Mouse (Mus musculus) adrenal gland, postnatal 25 days (tissue): ENCODE data around the gene Ncstn. TPM values are rescaled to one million over a fixed set of nuclear protein-coding genes. Genes with fewer than 3 reads are reported as not detected.

Source experiments
- DNase-seq: peaks from one replicate; pipeline ENCODE4 v3.0.0; 2021; ENCODE audit warnings: mixed read lengths
- long read RNA-seq: library from polyadenylated mRNA; stranded (forward); transcript quantifications from one replicate; pipeline ENCODE4 v2.0.0, GENCODE M21; 2021
- total RNA-seq: library from RNA; stranded (reverse); gene quantifications from 2 replicates; pipeline ENCODE4 v1.2.3, GENCODE M21; 2021

Ncstn gene
- total RNA-seq: 101 and 117 TPM in 2 replicates
- long read RNA-seq, transcript Ncstn-201 (17 exons, 2,901 nt): major isoform, 44 of 65 reads
- long read RNA-seq, partial matches to known transcripts: 13 of 65 reads
- long read RNA-seq, other reads (novel, unspliced or antisense): 6 of 65 reads

- peak; percentile 89 for DNase-seq
These were observed at the start of gene Ncstn, which contains the start of gene Copa for GRCm38 (mm10) chr1:172082101-172082898. Gene Ncstn, minus strand, starts transcription at chr1:172082795. Gene Copa, plus strand, starts transcription at chr1:172082529.

- no peak for DNase-seq
These were observed 49.7 kb upstream of the Ncstn start for GRCm38 (mm10) chr1:172132319-172132718.

DNA sequence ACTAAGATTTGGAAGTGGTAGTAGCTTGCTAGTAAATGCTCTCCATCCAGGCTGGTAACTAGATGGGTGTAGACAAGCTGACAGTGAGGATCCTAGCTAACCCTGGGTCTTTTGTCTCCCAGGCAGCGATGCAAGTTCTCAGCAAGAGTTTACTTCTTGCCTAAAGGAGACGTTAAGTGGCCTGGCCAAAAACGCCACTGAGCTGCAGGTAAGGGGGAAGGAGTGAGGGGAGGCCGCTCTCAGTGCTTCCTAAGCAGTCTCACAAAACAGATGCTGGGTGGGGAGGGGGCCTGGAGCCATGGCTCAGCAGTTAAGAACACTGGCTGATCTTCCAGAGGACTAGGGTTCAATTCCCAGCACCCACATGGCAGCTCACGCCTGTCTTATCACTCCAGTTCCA, 47.2 kb upstream of the Ncstn start:
- no peak for DNase-seq

GRCm38 (mm10) chr1:172129108-172129507, 46.5 kb upstream of the Ncstn start:
- DNase-seq: no peak

- DNase-seq: no peak
These were observed 46.0 kb upstream of the Ncstn start for GRCm38 (mm10) chr1:172128563-172128962.

DNA sequence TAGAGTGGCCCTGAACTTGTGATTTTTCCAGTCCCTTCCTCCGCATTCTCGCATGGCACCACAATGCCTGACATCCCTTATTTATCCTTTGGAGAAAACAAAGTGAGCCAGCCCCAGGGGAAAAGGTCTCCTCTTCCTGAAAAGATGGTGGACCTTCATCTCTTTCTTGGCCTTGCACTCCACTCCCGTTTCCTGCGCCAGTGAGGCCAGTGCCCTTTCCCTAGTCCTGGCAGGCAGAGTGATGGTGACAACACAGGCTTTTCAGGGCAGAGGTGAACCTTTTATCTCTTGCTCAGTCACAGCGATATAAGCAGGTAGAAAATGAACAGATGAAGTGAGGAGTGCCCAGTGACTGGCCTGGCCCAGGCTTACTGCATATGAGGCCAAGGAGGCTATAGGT, 44.9 kb upstream of the Ncstn start:
- DNase-seq: no peak

DNA sequence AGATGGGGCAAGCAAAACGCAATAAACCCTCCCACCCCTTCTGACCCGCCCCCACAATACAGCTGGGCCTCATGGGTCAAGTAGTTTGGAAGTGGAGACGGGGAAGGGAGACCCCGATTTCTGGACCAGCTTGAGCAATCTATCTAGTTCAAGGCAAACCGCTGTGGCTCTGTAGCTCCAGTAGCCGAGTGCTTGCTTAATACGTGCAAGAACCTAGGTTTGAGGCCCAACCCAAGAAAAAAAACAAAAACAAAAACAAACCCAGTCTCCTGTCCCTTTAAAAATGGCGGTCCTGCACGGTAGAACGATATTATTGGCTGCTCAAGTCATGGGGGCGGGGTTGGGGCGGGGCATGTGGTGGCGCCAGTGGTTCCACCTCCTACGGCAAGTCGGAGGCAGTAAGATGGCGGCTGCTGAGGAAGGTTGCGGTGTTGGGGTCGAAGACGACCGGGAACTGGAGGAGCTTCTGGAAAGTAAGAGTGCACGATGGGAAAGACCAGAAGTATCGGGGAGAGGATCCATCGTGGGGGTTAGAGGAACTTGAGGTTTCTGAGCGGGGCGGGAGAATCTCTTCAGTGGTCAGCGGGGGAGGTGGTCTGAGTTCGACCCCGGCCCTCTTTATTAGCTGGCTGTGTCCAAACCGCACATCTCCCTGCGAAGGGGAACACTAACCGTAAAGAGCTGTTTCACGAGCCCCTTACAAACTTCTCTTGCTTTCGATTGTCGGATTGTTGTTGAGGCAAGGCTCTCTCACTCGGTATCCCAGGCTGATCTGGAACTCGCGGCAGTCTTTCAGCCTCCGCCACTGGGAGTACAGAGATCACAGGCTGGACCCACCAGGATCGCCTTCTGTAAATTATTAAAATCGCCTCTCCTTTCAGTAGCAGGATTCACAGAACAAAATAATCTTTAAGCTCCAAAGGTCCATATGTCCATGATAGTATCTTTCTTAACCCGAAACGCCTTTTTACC, 44.1 kb upstream of the Ncstn start, which contains the start of gene Pex19:
TSS of gene Pex19 (plus strand) at position 380 of the 972 bp plus-strand sequence.
- DNase-seq: peak; percentile 81

DNA sequence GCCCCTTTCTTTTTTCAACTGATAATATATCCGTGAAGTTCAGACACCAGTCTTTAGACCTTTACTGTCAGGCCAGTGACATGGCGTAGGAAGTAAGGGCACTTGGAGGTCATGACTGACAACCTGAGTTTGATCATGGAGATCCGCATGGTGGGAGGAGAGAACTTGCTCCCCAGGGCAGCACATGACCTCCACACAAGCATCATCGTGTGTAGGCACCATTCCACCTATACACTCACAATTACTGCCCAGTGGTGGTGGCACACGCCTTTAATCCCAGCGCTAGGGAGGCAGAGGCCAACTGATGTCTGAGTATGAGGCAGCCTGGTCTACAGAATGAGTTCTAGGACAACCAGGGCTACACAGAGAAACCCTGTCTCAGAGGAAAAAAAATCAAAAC, 42.0 kb upstream of the Ncstn start:
- DNase-seq: no peak

DNA sequence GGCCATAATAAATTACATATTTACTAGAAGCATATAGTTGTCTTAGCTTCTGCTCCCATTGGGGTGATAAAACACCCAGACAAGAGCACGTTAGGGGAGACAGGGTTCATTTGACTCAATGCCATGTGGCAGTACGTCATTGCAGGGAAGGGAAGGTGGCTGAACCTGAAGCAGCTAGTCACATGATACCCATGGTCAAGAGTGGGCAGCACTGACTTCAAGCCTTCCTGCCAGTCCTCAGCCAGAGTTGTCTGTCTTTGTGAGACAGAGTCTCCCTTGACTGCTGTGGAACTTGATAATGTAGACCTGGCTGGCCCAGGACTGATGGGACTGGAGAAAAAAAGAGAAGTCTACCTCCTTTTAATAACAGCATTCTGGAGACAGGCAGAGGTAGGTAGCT, 40.1 kb upstream of the Ncstn start:
- DNase-seq: no peak

GRCm38 (mm10) chr1:172119720-172120119, 37.1 kb upstream of the Ncstn start:
- no peak for DNase-seq

DNA sequence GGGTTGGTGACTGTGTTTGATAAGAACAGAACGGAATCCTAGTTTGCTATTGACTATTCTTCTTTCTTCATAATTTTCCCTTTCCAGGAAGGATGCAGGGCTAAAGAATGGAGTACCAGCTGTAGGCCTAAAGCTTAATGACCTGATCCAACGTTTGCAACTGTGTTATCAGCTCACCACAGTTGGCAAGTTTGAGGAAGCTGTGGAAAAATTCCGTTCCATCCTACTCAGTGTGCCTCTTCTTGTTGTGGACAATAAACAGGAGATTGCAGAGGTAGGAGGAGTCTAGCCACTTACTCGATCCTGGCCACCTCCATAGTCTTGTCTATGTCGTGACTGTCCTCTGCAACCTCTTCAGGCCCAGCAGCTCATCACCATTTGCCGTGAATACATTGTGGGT, 36.5 kb upstream of the Ncstn start:
- no peak for DNase-seq

DNA sequence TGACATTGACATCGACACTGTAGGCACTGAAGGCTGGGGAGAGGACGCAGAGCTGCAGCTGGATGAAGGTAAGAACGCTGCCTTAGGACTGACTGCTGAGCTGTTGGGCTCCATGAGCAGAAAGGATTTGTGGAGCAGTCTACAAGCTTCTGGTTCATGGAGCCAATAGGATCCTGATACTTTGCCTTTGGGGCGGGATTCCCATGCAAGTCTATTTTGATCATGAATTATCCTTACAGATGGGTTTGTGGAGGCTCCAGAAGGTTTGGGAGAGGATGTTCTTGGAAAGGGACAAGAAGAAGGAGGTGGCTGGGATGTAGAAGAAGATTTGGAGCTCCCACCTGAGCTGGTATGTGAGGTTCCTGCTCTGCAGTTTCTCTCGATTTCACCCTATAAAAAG, 34.4 kb upstream of the Ncstn start:
- DNase-seq: no peak

GRCm38 (mm10) chr1:172107777-172108477, 25.3 kb upstream of the Ncstn start:
- no peak for DNase-seq

- DNase-seq: no peak
These were observed 22.5 kb upstream of the Ncstn start for GRCm38 (mm10) chr1:172105101-172105500.

GRCm38 (mm10) chr1:172103619-172104018, 21.0 kb upstream of the Ncstn start:
- no peak for DNase-seq

- DNase-seq: peak; percentile 30
These were observed 16.9 kb upstream of the Ncstn start for GRCm38 (mm10) chr1:172099325-172100033.

- no peak for DNase-seq
These were observed 12.6 kb upstream of the Ncstn start for GRCm38 (mm10) chr1:172095202-172095601.

DNA sequence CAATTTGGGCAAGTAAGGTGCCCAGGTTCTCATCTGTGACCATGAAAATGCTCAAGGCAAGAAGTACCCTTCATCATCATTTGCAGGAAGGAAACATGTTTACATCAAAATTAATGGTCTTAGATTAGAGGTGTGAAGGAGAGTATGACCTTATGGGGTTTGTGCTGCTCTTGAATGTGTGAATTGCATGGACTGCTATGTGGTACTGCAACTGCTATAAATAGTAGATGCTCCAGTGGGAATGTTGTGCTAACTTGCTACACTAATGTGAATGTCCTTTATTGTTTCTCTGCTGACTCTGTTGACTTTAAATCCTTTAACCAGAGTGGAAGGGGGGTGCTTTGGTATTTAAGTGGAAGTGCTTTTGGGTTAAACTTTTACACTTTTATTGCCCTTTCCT, 11.7 kb upstream of the Ncstn start:
- no peak for DNase-seq

DNA sequence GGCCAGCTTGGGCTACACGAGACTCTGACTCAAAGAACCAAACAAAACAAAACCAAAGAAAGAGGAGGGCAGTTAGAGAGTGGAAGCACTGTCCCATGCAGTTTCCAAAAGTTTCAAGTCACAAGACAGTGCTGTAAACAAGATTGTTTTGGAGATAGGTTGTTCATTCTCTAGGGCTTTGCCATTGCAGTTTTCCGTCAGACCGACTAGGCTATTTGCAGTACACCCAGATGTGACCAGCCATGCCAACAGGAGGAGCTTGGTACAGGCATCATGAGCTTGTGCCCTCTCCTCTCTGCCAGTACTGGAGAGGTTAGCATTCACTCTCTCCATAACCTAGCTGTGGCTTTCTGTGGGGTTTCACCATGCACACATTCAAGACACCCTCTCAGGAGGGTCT, 10.9 kb upstream of the Ncstn start:
- DNase-seq: no peak

GRCm38 (mm10) chr1:172082899-172083445, 377 bp upstream of the Ncstn start:
- DNase-seq: no peak

DNA sequence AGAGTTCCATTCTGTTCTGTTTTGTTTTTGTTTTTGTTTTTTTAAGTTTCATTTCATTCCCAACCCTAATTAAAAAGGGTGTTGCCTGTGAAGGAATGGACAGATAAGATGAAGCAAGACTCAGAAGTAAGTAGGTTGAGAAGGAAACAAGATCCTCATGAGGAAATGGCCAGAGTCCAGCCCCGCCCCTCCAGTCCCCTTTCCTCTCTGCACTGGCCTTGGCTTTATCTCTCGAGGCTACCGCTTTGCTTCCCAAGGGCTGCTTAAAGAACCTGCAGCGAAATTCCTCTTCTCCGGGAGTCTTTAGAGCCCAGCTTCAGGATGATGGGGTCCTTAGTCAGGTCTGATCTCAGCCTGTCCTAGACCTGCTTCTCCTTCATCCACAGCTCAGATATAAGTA, 4.6 kb downstream of the Ncstn start:
- DNase-seq: peak; percentile 38
